Mouse (Mus musculus) frontal cortex, adult 2 months (tissue): ENCODE results near the gene Nfkbie. TPM values are rescaled to one million over a fixed set of nuclear protein-coding genes. Genes with fewer than 3 reads are reported as not detected.
A peak's percentile ranks its signal among the peaks of the same experiment; 100 is the strongest.

Experiments used
- DNase-seq, 2 experiments: peaks; one replicate each; pipeline ENCODE4 v3.0.0; 2022; ENCODE audit warnings: low spot score in 1 of 2; ENCODE audit errors: extremely low spot score in 1 of 2
- polyA plus RNA-seq: library from polyadenylated mRNA; depleted of rRNA; stranded (reverse); fragments of >200 nt; gene quantifications from 2 replicates; pipeline ENCODE4 v1.2.3, GENCODE M21; 2012

Nfkbie gene
- polyA plus RNA-seq, 1 experiment: 1.8 TPM

- no peak for DNase-seq
Measured at GRCm38 (mm10) chr17:45578843-45579242, 23.3 kb downstream of the Nfkbie start.

- DNase-seq: no peak
Measured at GRCm38 (mm10) chr17:45579554-45579953, 24.1 kb downstream of the Nfkbie start.

- DNase-seq: no peak
Measured at GRCm38 (mm10) chr17:45580958-45581477, 25.5 kb downstream of the Nfkbie start.

- peak in 1 of 2 experiments; percentile 83 for DNase-seq
Measured at GRCm38 (mm10) chr17:45581567-45581983, 26.1 kb downstream of the Nfkbie start.

- no peak for DNase-seq
Measured at GRCm38 (mm10) chr17:45582188-45582587, 26.7 kb downstream of the Nfkbie start.

- peak in 1 of 2 experiments; percentile 53 for DNase-seq
Measured at GRCm38 (mm10) chr17:45582715-45583355, 27.3 kb downstream of the Nfkbie start.

GRCm38 (mm10) chr17:45584096-45584896, 28.8 kb downstream of the Nfkbie start:
- DNase-seq: peak in 1 of 2 experiments; percentile 63

GRCm38 (mm10) chr17:45584939-45585678, 29.6 kb downstream of the Nfkbie start:
- peak in 1 of 2 experiments; percentile 85 for DNase-seq

GRCm38 (mm10) chr17:45585725-45586448, 30.4 kb downstream of the Nfkbie start:
- no peak for DNase-seq

- DNase-seq: no peak
Measured at GRCm38 (mm10) chr17:45586449-45586837, 30.9 kb downstream of the Nfkbie start.

GRCm38 (mm10) chr17:45588370-45588769, 32.9 kb downstream of the Nfkbie start:
- no peak for DNase-seq

- DNase-seq: no peak
Measured at GRCm38 (mm10) chr17:45589236-45589635, 33.7 kb downstream of the Nfkbie start.

- no peak for DNase-seq
Measured at GRCm38 (mm10) chr17:45589844-45590243, 34.3 kb downstream of the Nfkbie start.

GRCm38 (mm10) chr17:45590410-45590809, 34.9 kb downstream of the Nfkbie start:
- DNase-seq: no peak

GRCm38 (mm10) chr17:45591701-45592605, 36.5 kb downstream of the Nfkbie start:
- no peak for DNase-seq

- no peak for DNase-seq
Measured at GRCm38 (mm10) chr17:45592606-45593431, 37.3 kb downstream of the Nfkbie start.

GRCm38 (mm10) chr17:45593479-45593878, 38.0 kb downstream of the Nfkbie start:
- DNase-seq: no peak

GRCm38 (mm10) chr17:45594195-45594594, 38.7 kb downstream of the Nfkbie start:
- no peak for DNase-seq
